Mouse (Mus musculus) left cerebral cortex, postnatal 10 days (tissue): ENCODE results near the gene Adora1. TPM values are rescaled to one million over a fixed set of nuclear protein-coding genes. Genes with fewer than 3 reads are reported as not detected.

Experiments used
- DNase-seq, 2 experiments: peaks; one replicate each; pipeline ENCODE4 v3.0.0; 2021 to 2022; ENCODE audit warnings: low spot score in 2 of 2, mixed read lengths in 1 of 2; ENCODE audit errors: extremely low spot score in 1 of 2
- intact Hi-C: fragments of 180-260 bp; cut with DNase I; formaldehyde crosslinking; loops from one replicate; pipeline ENCODE4 v1.15.1; 2025
- total RNA-seq, 2 experiments: library from RNA; stranded (reverse); gene quantifications; 2 replicates each; pipeline ENCODE4 v1.2.3; 2021

Adora1 gene
- total RNA-seq, 2 experiments from 2014 or later, result 154 to 165 TPM

DNA sequence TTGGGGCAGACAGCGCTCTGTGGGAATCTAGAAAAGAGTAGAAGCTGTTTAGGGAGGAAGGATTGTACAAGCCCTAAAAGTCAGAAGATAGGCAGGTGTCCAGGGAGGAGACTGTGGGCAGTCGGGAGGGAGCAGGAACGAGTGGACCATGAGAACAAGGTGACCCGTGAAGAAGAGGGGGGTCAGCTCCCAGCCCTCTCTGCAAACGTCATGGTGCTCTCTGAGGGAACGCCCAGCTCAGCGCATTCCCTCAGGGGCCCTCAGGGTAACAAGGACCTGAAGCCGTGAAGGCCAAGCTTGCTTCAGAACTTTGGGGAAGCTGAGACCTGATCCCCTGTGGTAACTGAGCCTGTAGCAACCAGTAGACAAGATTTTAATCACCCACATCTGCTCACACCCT is 85.2 kb downstream of the Adora1 start:
- no peak for DNase-seq
- intact Hi-C loops, result loop anchor here (5.0 kb wide), 2 partner anchors 92 to 182 kb away; partner anchors contain the start of gene Ppfia4

Other genes starting within 250 kb of the Adora1 start
- 10 to 100 TPM; 15.6 to 15.8 TPM for gene Fmod, start 198.2 kb downstream of the Adora1 start, total RNA-seq
- gene Btg2, start 156.3 kb downstream of the Adora1 start, total RNA-seq, result 10 to 100 TPM; 10.0 to 11.5 TPM
- gene Chit1, start 124.2 kb downstream of the Adora1 start, total RNA-seq, result under 1 TPM; 0.26 to 0.60 TPM
- gene Chil1, start 53.3 kb downstream of the Adora1 start, total RNA-seq, result 1 to 10 TPM; 5.0 to 5.9 TPM
- not detected for gene Mybph, start 42.0 kb downstream of the Adora1 start, total RNA-seq
- not detected for gene Myog, start 54.6 kb upstream of the Adora1 start, total RNA-seq
- 10 to 100 TPM; 78.0 to 78.3 TPM for gene Ppfia4, start 97.5 kb upstream of the Adora1 start, total RNA-seq
- 10 to 100 TPM; 86.5 to 96.6 TPM for gene Tmem183a, start 126.5 kb upstream of the Adora1 start, total RNA-seq
- gene 4933406M09Rik, start 150.5 kb upstream of the Adora1 start, total RNA-seq, result not detected
- gene Cyb5r1, start 170.1 kb upstream of the Adora1 start, total RNA-seq, result 10 to 100 TPM; 20.4 to 24.1 TPM
- 10 to 100 TPM; 62.3 TPM for gene Adipor1, start 179.9 kb upstream of the Adora1 start, total RNA-seq
- gene Klhl12, start 220.1 kb upstream of the Adora1 start, total RNA-seq, result 10 to 100 TPM; 36.0 to 36.4 TPM